Mouse (Mus musculus): ENCODE data around the gene Hist1h4h.
"Not testable (repeated sequence)": the region's sequence is repeated elsewhere in the genome, so short reads cannot be mapped to it uniquely, and the experiment has no call there.

The Hist1h4h gene

GRCm38 (mm10) chr13:23552962-23553361 lies 22.1 kb downstream of the Hist1h4h start, which contains the start of gene Hist1h1d:
Gene Hist1h1d, plus strand, starts transcription at chr13:23553262.
- in situ Hi-C loops (cut with MboI) = loop anchor here (10.0 kb wide), 2 partner anchors 192 to 1728 kb away; partner anchors contain the start of genes Hist1h2bb and Hist1h3c

GRCm38 (mm10) chr13:23554393-23554792 lies 23.5 kb downstream of the Hist1h4h start:
- in situ Hi-C loops (cut with MboI) = loop anchor here (10.0 kb wide), 2 partner anchors 190 to 1730 kb away; partner anchors contain the start of genes Hist1h2bb and Hist1h3c

GRCm38 (mm10) chr13:23554925-23555838 lies 24.3 kb downstream of the Hist1h4h start:
- in situ Hi-C loops (cut with MboI) = loop anchor here (10.0 kb wide), 2 partner anchors 190 to 1730 kb away; partner anchors contain the start of genes Hist1h2bb and Hist1h3c

- in situ Hi-C loops (cut with MboI) = loop anchor here (10.0 kb wide), 2 partner anchors 189 to 1731 kb away; partner anchors contain the start of genes Hist1h2bb and Hist1h3c
Measured at GRCm38 (mm10) chr13:23555839-23556416, 25.1 kb downstream of the Hist1h4h start.

- in situ Hi-C loops (cut with MboI) = loop anchor here (10.0 kb wide), 2 partner anchors 188 to 1732 kb away; partner anchors contain the start of genes Hist1h2bb and Hist1h3c
Measured at GRCm38 (mm10) chr13:23556906-23557305, 26.1 kb downstream of the Hist1h4h start.

- in situ Hi-C loops (cut with MboI) = not testable (repeated sequence)
Measured at GRCm38 (mm10) chr13:23560699-23561098, 29.8 kb downstream of the Hist1h4h start.

- in situ Hi-C loops (cut with MboI) = not testable (repeated sequence)
Measured at GRCm38 (mm10) chr13:23561531-23561882, 30.7 kb downstream of the Hist1h4h start.

GRCm38 (mm10) chr13:23561883-23562659 lies 31.2 kb downstream of the Hist1h4h start, which contains the start of gene Hist1h3e:
Gene Hist1h3e, minus strand, starts transcription at chr13:23562369.
- in situ Hi-C loops (cut with MboI) = not testable (repeated sequence)

- in situ Hi-C loops (cut with MboI) = no loop called here
Measured at GRCm38 (mm10) chr13:23562699-23563462, 32.0 kb downstream of the Hist1h4h start.

- in situ Hi-C loops (cut with MboI) = no loop called here
Measured at GRCm38 (mm10) chr13:23564482-23564881, 33.6 kb downstream of the Hist1h4h start.

GRCm38 (mm10) chr13:23570261-23571021 lies 39.6 kb downstream of the Hist1h4h start:
- in situ Hi-C loops (cut with MboI) = not testable (repeated sequence)

GRCm38 (mm10) chr13:23571022-23571503 lies 40.2 kb downstream of the Hist1h4h start, which contains the start of the genes Hist1h2ae and Hist1h2bg:
Gene Hist1h2ae, minus strand, starts transcription at chr13:23571220.
Gene Hist1h2bg, plus strand, starts transcription at chr13:23571396.
- in situ Hi-C loops (cut with MboI) = no loop called here

GRCm38 (mm10) chr13:23571504-23572217 lies 40.8 kb downstream of the Hist1h4h start:
- in situ Hi-C loops (cut with MboI) = not testable (repeated sequence)

GRCm38 (mm10) chr13:23572218-23573033 lies 41.6 kb downstream of the Hist1h4h start:
- in situ Hi-C loops (cut with MboI) = no loop called here

- in situ Hi-C loops (cut with MboI) = not testable (repeated sequence)
Measured at GRCm38 (mm10) chr13:23573034-23573897, 42.4 kb downstream of the Hist1h4h start.

GRCm38 (mm10) chr13:23573898-23574524 lies 43.2 kb downstream of the Hist1h4h start, which contains the start of the genes Hist1h2bf and Hist1h2ad:
Gene Hist1h2bf, minus strand, starts transcription at chr13:23574196.
Gene Hist1h2ad, plus strand, starts transcription at chr13:23574381.
- in situ Hi-C loops (cut with MboI) = not testable (repeated sequence)
